Mouse (Mus musculus) MN1 (cell line): ENCODE data around the gene Dnajb12.
A peak's percentile ranks its signal among the peaks of the same experiment; 100 is the strongest.
"Not testable (repeated sequence)": the region's sequence is repeated elsewhere in the genome, so short reads cannot be mapped to it uniquely, and the experiment has no call there.

Source experiments
- DNase-seq: peaks from one replicate; pipeline ENCODE4 v3.0.0-alpha.2; 2016; ENCODE audit warnings: low spot score

The Dnajb12 gene

GRCm38 (mm10) chr10:59872651-59873050 is 6.7 kb upstream of the Dnajb12 start:
- DNase-seq: not testable (repeated sequence)

GRCm38 (mm10) chr10:59873206-59873605 is 6.2 kb upstream of the Dnajb12 start:
- DNase-seq: no peak

- DNase-seq: no peak
Measured at GRCm38 (mm10) chr10:59873613-59874012, 5.7 kb upstream of the Dnajb12 start.

- DNase-seq: no peak
Measured at GRCm38 (mm10) chr10:59875396-59875795, 4.0 kb upstream of the Dnajb12 start.

- not testable (repeated sequence) for DNase-seq
Measured at GRCm38 (mm10) chr10:59876698-59877097, 2.7 kb upstream of the Dnajb12 start.

GRCm38 (mm10) chr10:59877421-59878117 is 1.8 kb upstream of the Dnajb12 start:
- DNase-seq: peak; percentile 87

- DNase-seq: peak; percentile 76
Measured at GRCm38 (mm10) chr10:59878823-59879222, 533 bp upstream of the Dnajb12 start.

GRCm38 (mm10) chr10:59880029-59880386 is 652 bp downstream of the Dnajb12 start:
- DNase-seq: no peak

GRCm38 (mm10) chr10:59880837-59881236 is 1.5 kb downstream of the Dnajb12 start:
- no peak for DNase-seq

- DNase-seq: no peak
Measured at GRCm38 (mm10) chr10:59884327-59885173, 5.2 kb downstream of the Dnajb12 start.

GRCm38 (mm10) chr10:59885174-59886080 is 6.1 kb downstream of the Dnajb12 start:
- peak; percentile 55 for DNase-seq

GRCm38 (mm10) chr10:59886081-59886466 is 6.7 kb downstream of the Dnajb12 start:
- no peak for DNase-seq

- no peak for DNase-seq
Measured at GRCm38 (mm10) chr10:59887432-59887831, 8.1 kb downstream of the Dnajb12 start.

- no peak for DNase-seq
Measured at GRCm38 (mm10) chr10:59889339-59889738, 10.0 kb downstream of the Dnajb12 start.

GRCm38 (mm10) chr10:59889953-59890751 is 10.8 kb downstream of the Dnajb12 start:
- no peak for DNase-seq

- peak; percentile 86 for DNase-seq
Measured at GRCm38 (mm10) chr10:59892977-59893376, 13.6 kb downstream of the Dnajb12 start.

GRCm38 (mm10) chr10:59894251-59895160 is 15.2 kb downstream of the Dnajb12 start:
- peak; percentile 95 for DNase-seq

- DNase-seq: no peak
Measured at GRCm38 (mm10) chr10:59895460-59896186, 16.3 kb downstream of the Dnajb12 start.

- no peak for DNase-seq
Measured at GRCm38 (mm10) chr10:59896211-59896610, 16.9 kb downstream of the Dnajb12 start.

- DNase-seq: peak; percentile 70
Measured at GRCm38 (mm10) chr10:59896911-59897331, 17.6 kb downstream of the Dnajb12 start.
